13 mouse cellular contexts compared by ENCODE assay signal in the genomic region with DNA sequence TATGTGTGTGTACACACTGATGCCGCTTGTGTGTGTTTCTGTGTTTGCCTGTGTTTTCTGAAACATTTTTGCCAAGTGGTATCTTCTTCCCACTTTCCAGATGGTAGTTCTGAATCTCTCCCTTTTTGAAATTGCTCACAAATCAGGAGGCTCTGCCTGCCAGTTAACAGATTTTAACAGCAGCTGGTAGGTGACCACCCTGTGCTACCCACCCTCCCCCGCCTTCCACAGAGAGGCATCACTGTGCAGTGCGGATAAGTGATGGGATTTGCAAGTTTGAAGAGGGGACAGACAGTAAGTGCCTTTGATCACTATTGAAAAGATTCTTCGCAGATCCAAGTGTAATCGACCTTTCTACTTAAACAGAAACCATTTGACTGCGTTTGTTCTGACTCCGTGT.
DNase-seq lines count a peak whose midpoint lies in the region; ATAC-seq and TF ChIP-seq lines count a peak whose summit lies in the region.
"Had no signal": no experiment of that assay in that cellular context is flagged by ENCODE, and none has a peak within 500 bp of the region (broad histone marks: within the 10 kb centered on the region; RNA-seq: fewer than 3 reads in every experiment).

No protein-coding gene starts in this region.

- TF ChIP-seq CTCF in brain, embryonic 14.5 days (IDR thresholded peaks at IDR 0.05; ENCODE audit: borderline replicate concordance, extremely low read depth, insufficient read depth, insufficient read length) = no peak

- ATAC-seq in frontal cortex, adult (ENCODE audit: low TSS enrichment) = 0 out of 2 replicates have a peak, but pooled peaks have one; percentile 13
- no peak for ATAC-seq in erythroid progenitor cell, adult 5-6 weeks (replicated peaks; ENCODE audit: low FRiP score, poor library complexity, severe bottlenecking)

- no peak for TF ChIP-seq POLR2A in brain, embryonic 14.5 days (IDR thresholded peaks at IDR 0.05; ENCODE audit: borderline replicate concordance, extremely low read depth, insufficient read depth, insufficient read length, poor library complexity, severe bottlenecking)

- DNase-seq in frontal cortex, postnatal 14 days (ENCODE audit: low spot score in 2 of 2) = no peak
- peak; percentile 74 for DNase-seq in brain, embryonic 14.5 days (ENCODE audit: low read depth)
- DNase-seq in layer of hippocampus, adult 18-20 months (ENCODE audit: low spot score in 2 of 2) = peak; percentile 65 to 85
- peak; percentile 47 for DNase-seq in left cerebral cortex, postnatal 4 days
- DNase-seq in gastrocnemius, postnatal 36 days = no peak
- no peak for DNase-seq in adrenal gland, adult (ENCODE audit: inconsistent age in 2 of 2, low spot score in 1 of 2)
- DNase-seq: B cell, adult 2 months; liver; lung, postnatal 14 days; spleen, adult 18-20 months; thymus, postnatal 14 days had no signal

- intact Hi-C loops in left cerebral cortex, postnatal 4 days (cut with DNase I) = no loop called here
- intact Hi-C loops in gastrocnemius, postnatal 36 days (cut with DNase I) = no loop called here

Comparison
In these comparisons a context has a peak if more than half of its experiments do, and no peak if none do; other contexts are left out.
1. DNase-seq: peak in brain, embryonic 14.5 days (single experiment), layer of hippocampus, adult 18-20 months (2 of 2) and left cerebral cortex, postnatal 4 days (single experiment); none in frontal cortex, postnatal 14 days (0 of 2), gastrocnemius, postnatal 36 days (0 of 2) and adrenal gland, adult (0 of 2).